Mouse (Mus musculus): Measurements from ENCODE around the gene Fez2.

GRCm38 (mm10) chr17:78325761-78326332 is 92.1 kb downstream of the Fez2 start:
- TF ChIP-seq CTCF (IDR thresholded peaks at IDR 0.05; ENCODE audit: borderline replicate concordance, insufficient read depth, low read depth, low read length) (no peak), POLR2A (IDR thresholded peaks at IDR 0.05; ENCODE audit: borderline replicate concordance, insufficient read depth, low read length) (no peak)
